Mouse (Mus musculus): Measurements from ENCODE around the gene Reep3.

- no peak for TF ChIP-seq EP300 (IDR thresholded peaks at IDR 0.05; ENCODE audit: insufficient read depth, low read depth, low read length)
- TF ChIP-seq POLR2A (IDR thresholded peaks at IDR 0.05; ENCODE audit: insufficient read depth, low read length) = no peak
Measured at GRCm38 (mm10) chr10:67052429-67052828, 44.3 kb downstream of the Reep3 start.

Measured in ES-Bruce4 (cell line).